Mouse (Mus musculus): ENCODE data around the gene Gp9. TPM values are rescaled to one million over a fixed set of nuclear protein-coding genes. Genes with fewer than 3 reads are reported as not detected.

Gene Gp9
- total and polyA plus RNA-seq, 2 experiments: 0.74 TPM; not detected in 1

- H3K4me3 ChIP-seq (ENCODE audit: insufficient read depth, low read depth, low read length): no peak overlapping the region
- H3K4me1 ChIP-seq (ENCODE audit: control insufficient read depth, insufficient read depth, low read length): peaks cover 24% of the 10 kb centered on the region
These were observed 8.7 kb downstream of the Gp9 start for GRCm38 (mm10) chr6:87786621-87787020.

DNA sequence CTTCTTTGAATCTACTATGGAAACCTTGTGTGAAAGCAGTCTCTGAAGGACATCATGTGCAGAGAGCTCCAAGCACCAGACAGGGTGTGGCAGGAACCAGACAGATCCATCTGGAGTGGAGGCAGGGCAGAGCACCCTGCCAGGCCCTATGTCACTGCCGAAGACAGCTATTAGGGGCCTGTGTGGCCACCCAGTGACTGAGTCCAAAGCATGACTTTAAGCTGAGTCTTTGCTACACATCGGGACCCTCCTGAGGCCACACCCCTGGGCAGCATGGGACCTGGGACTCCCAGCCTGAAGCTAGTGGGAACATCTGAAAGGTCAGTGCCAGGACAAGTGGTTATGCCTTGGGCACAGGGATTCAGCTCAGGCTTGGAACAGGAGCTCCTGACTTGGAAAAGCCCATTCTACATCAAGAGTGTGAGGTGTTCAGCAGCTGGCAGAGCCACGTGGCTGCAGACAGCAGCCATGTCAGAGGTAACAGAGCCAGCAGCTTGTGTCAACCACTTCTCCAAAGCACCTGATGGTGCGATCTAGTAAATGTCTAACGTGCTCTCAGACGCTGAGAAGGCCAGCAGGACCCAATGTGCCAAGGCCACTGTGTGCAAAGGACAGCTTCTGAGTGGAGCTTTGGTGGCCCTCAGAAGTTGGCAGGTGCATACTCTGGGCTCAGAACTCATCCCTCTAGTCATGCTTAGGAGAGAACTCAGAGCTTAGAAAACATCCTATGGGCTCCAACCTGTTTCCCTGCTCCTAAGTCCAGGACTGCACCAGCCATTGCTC, 9.4 kb downstream of the Gp9 start:
- no peak overlapping the region for H3K4me3 ChIP-seq (ENCODE audit: insufficient read depth, low read depth, low read length)
- H3K27me3 ChIP-seq (ENCODE audit: control insufficient read depth, insufficient read depth, low read length): no peaks in the 10 kb centered on the region
- H3K36me3 ChIP-seq (ENCODE audit: control insufficient read depth, insufficient read depth, low read length): peaks cover 3% of the 10 kb centered on the region; the same call in 1 of the 2 replicates
- no peak overlapping the region for H3K9ac ChIP-seq (ENCODE audit: low read depth, low read length)
- TF ChIP-seq POLR2A (IDR thresholded peaks at IDR 0.05; ENCODE audit: extremely low read depth, insufficient read depth, low read length) (no peak), CTCF (IDR thresholded peaks at IDR 0.05; ENCODE audit: low read depth, low read length) (no peak)
- 40% methylated on average over 6 of the region's 6 CpGs for WGBS
- peak; percentile 59 for DNase-seq (ENCODE audit: extremely low read depth, low read depth, low spot score)
- no peak overlapping the region for H3K27ac ChIP-seq (replicated peaks; ENCODE audit: insufficient read depth, low read depth, low read length)
- H3K79me2 ChIP-seq (ENCODE audit: control insufficient read depth, insufficient read depth, low read length): no peaks in the 10 kb centered on the region
- H3K4me1 ChIP-seq (ENCODE audit: control insufficient read depth, insufficient read depth, low read length): peaks cover 29% of the 10 kb centered on the region

More at GRCm38 (mm10) chr6:87786621-87787020, 8.7 kb downstream of the Gp9 start:
- Histone ChIP-seq H3K9ac (ENCODE audit: low read depth, low read length) (no peak overlapping the region), H3K36me3 (ENCODE audit: control insufficient read depth, insufficient read depth, low read length) (no peaks in the 10 kb centered on the region), H3K79me2 (ENCODE audit: control insufficient read depth, insufficient read depth, low read length) (no peaks in the 10 kb centered on the region), H3K27ac (replicated peaks; ENCODE audit: insufficient read depth, low read depth, low read length) (no peak overlapping the region), H3K27me3 (ENCODE audit: control insufficient read depth, insufficient read depth, low read length) (no peaks in the 10 kb centered on the region)
- 88% methylated on average over 5 of the region's 5 CpGs for WGBS
- no peak for TF ChIP-seq POLR2A (IDR thresholded peaks at IDR 0.05; ENCODE audit: extremely low read depth, insufficient read depth, low read length)
- TF ChIP-seq CTCF (IDR thresholded peaks at IDR 0.05; ENCODE audit: low read depth, low read length): no peak
- no peak for DNase-seq (ENCODE audit: extremely low read depth, low read depth, low spot score)

DNA sequence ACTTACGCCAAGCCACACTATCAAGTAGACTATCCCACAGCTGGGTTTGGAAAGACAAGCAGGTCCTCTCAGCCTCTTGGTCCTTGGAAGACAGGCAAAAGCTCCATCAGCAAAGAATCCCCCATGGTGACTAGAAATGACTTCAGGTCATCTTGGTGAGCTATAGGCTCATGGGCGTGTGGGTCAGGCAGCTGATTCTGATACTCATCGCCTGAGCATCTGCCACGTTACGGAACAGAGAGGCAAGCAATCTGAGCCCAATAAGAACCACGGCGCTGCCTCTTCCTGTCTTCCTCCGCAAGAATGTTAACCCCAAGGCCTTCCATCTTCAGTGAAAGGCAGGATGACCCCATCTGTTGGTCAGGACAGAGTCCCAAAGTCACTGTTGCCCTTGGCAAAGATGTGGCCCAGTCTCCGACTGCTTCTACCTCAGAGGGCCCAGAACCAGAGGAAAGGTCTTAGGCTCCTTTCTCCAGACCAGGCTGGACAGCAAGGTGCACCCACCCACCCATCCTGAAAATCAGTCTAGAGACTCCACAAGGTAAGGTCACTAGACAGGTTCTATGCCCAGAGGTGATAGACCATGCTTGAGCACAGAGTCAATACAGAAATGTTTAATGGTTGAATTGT, 10.5 kb downstream of the Gp9 start:
- WGBS: 85% methylated on average over 9 of the region's 9 CpGs
- no peak for DNase-seq (ENCODE audit: extremely low read depth, low read depth, low spot score)
- no peak for TF ChIP-seq POLR2A (IDR thresholded peaks at IDR 0.05; ENCODE audit: extremely low read depth, insufficient read depth, low read length)
- no peak for TF ChIP-seq CTCF (IDR thresholded peaks at IDR 0.05; ENCODE audit: low read depth, low read length)
- H3K79me2 ChIP-seq (ENCODE audit: control insufficient read depth, insufficient read depth, low read length): no peaks in the 10 kb centered on the region
- H3K4me3 ChIP-seq (ENCODE audit: insufficient read depth, low read depth, low read length): no peak overlapping the region
- H3K9ac ChIP-seq (ENCODE audit: low read depth, low read length): no peak overlapping the region
- no peaks in the 10 kb centered on the region for H3K27me3 ChIP-seq (ENCODE audit: control insufficient read depth, insufficient read depth, low read length)
- peaks cover 31% of the 10 kb centered on the region for H3K4me1 ChIP-seq (ENCODE audit: control insufficient read depth, insufficient read depth, low read length)
- no peak overlapping the region for H3K27ac ChIP-seq (replicated peaks; ENCODE audit: insufficient read depth, low read depth, low read length)
- peaks cover 8% of the 10 kb centered on the region; the same call in 1 of the 2 replicates for H3K36me3 ChIP-seq (ENCODE audit: control insufficient read depth, insufficient read depth, low read length)

- Histone ChIP-seq H3K9ac (ENCODE audit: low read depth, low read length) (0 out of 2 replicates have a peak overlapping the region, but pooled peaks have one; percentile 6), H3K79me2 (ENCODE audit: control insufficient read depth, insufficient read depth, low read length) (no peaks in the 10 kb centered on the region), H3K36me3 (ENCODE audit: control insufficient read depth, insufficient read depth, low read length) (peaks cover 10% of the 10 kb centered on the region; the same call in 1 of the 2 replicates), H3K27me3 (ENCODE audit: control insufficient read depth, insufficient read depth, low read length) (no peaks in the 10 kb centered on the region), H3K4me1 (ENCODE audit: control insufficient read depth, insufficient read depth, low read length) (peaks cover 31% of the 10 kb centered on the region), H3K4me3 (ENCODE audit: insufficient read depth, low read depth, low read length) (no peak overlapping the region), H3K27ac (replicated peaks; ENCODE audit: insufficient read depth, low read depth, low read length) (peak overlapping the region; percentile 41)
- WGBS: 15% methylated on average over 5 of the region's 5 CpGs
- TF ChIP-seq POLR2A (IDR thresholded peaks at IDR 0.05; ENCODE audit: extremely low read depth, insufficient read depth, low read length) (no peak), CTCF (IDR thresholded peaks at IDR 0.05; ENCODE audit: low read depth, low read length) (no peak)
- DNase-seq (ENCODE audit: extremely low read depth, low read depth, low spot score): peak; percentile 77
These were observed 11.2 kb downstream of the Gp9 start for GRCm38 (mm10) chr6:87788896-87789587.

- no peaks in the 10 kb centered on the region for H3K27me3 ChIP-seq (ENCODE audit: control insufficient read depth, insufficient read depth, low read length)
- no peaks in the 10 kb centered on the region for H3K79me2 ChIP-seq (ENCODE audit: control insufficient read depth, insufficient read depth, low read length)
- no peak overlapping the region for H3K4me3 ChIP-seq (ENCODE audit: insufficient read depth, low read depth, low read length)
- peaks cover 10% of the 10 kb centered on the region; the same call in 1 of the 2 replicates for H3K36me3 ChIP-seq (ENCODE audit: control insufficient read depth, insufficient read depth, low read length)
- TF ChIP-seq POLR2A (IDR thresholded peaks at IDR 0.05; ENCODE audit: extremely low read depth, insufficient read depth, low read length) (no peak), CTCF (IDR thresholded peaks at IDR 0.05; ENCODE audit: low read depth, low read length) (no peak)
- 14% methylated on average over 6 of the region's 6 CpGs for WGBS
- H3K9ac ChIP-seq (ENCODE audit: low read depth, low read length): no peak overlapping the region
- peak; percentile 79 for DNase-seq (ENCODE audit: extremely low read depth, low read depth, low spot score)
- peak overlapping the region; percentile 41 for H3K27ac ChIP-seq (replicated peaks; ENCODE audit: insufficient read depth, low read depth, low read length)
- peaks cover 33% of the 10 kb centered on the region for H3K4me1 ChIP-seq (ENCODE audit: control insufficient read depth, insufficient read depth, low read length)
These were observed 11.9 kb downstream of the Gp9 start for GRCm38 (mm10) chr6:87789791-87790190.

Measured in liver, adult 2 months (tissue).